Mouse (Mus musculus): ENCODE results near the gene Alcam. TPM values are rescaled to one million over a fixed set of nuclear protein-coding genes. Genes with fewer than 3 reads are reported as not detected.

The Alcam gene
- polyA plus RNA-seq (2014; fragmentation: Nextera tagmentation; extraction: Ambion mirVana), result 63.7 and 73.5 TPM in 2 replicates

- under 1% methylated on average over 14 of the region's 14 CpGs for WGBS
- Histone ChIP-seq H3K36me3 (ENCODE audit: control insufficient read depth, insufficient read depth, low read length) (no peaks in the 10 kb centered on the region), H3K27ac (replicated peaks; ENCODE audit: low read depth, low read length) (peak within 1 kb of the TSS; percentile 78), H3K4me1 (ENCODE audit: control insufficient read depth, insufficient read depth, low read length) (no peaks in the 10 kb centered on the region), H3K4me2 (ENCODE audit: low read depth, low read length) (peak within 1 kb of the TSS; percentile 61), H3K4me3 (ENCODE audit: low read depth, low read length) (peak within 1 kb of the TSS; percentile 67), H3K9me3 (ENCODE audit: control insufficient read depth, low read length) (no peaks in the 10 kb centered on the region), H3K9ac (ENCODE audit: low read depth, low read length) (peak within 1 kb of the TSS; percentile 69), H3K27me3 (replicated peaks; ENCODE audit: control insufficient read depth, insufficient read depth, low read length) (no peaks in the 10 kb centered on the region)
- no peak for ATAC-seq (ENCODE audit: low read depth)
- DNase-seq (ENCODE audit: low spot score), result peak; percentile 78
Observed at GRCm38 (mm10) chr16:52453971-52454514, at the start of gene Alcam. Gene Alcam, minus strand, starts transcription at chr16:52454074.

GRCm38 (mm10) chr16:52498757-52499335 lies 45.0 kb upstream of the Alcam start:
- Histone ChIP-seq H3K27me3 (replicated peaks; ENCODE audit: control insufficient read depth, insufficient read depth, low read length) (no peaks in the 10 kb centered on the region), H3K4me1 (ENCODE audit: control insufficient read depth, insufficient read depth, low read length) (no peaks in the 10 kb centered on the region), H3K4me3 (ENCODE audit: low read depth, low read length) (no peak overlapping the region), H3K9ac (ENCODE audit: low read depth, low read length) (no peak overlapping the region), H3K36me3 (ENCODE audit: control insufficient read depth, insufficient read depth, low read length) (no peaks in the 10 kb centered on the region), H3K27ac (replicated peaks; ENCODE audit: low read depth, low read length) (no peak overlapping the region), H3K9me3 (ENCODE audit: control insufficient read depth, low read length) (no peaks in the 10 kb centered on the region), H3K4me2 (ENCODE audit: low read depth, low read length) (no peak overlapping the region)
- ATAC-seq (ENCODE audit: low read depth) (no peak), DNase-seq (ENCODE audit: low spot score) (no peak)
- 78% methylated on average over 4 of the region's 4 CpGs for whole genome bisulfite sequencing

GRCm38 (mm10) chr16:52490542-52490941 lies 36.7 kb upstream of the Alcam start:
- no peak for ATAC-seq (ENCODE audit: low read depth)
- Histone ChIP-seq H3K36me3 (ENCODE audit: control insufficient read depth, insufficient read depth, low read length) (no peaks in the 10 kb centered on the region), H3K4me1 (ENCODE audit: control insufficient read depth, insufficient read depth, low read length) (no peaks in the 10 kb centered on the region), H3K4me2 (ENCODE audit: low read depth, low read length) (no peak overlapping the region), H3K27ac (replicated peaks; ENCODE audit: low read depth, low read length) (no peak overlapping the region), H3K4me3 (ENCODE audit: low read depth, low read length) (no peak overlapping the region), H3K9me3 (ENCODE audit: control insufficient read depth, low read length) (no peaks in the 10 kb centered on the region), H3K9ac (ENCODE audit: low read depth, low read length) (no peak overlapping the region), H3K27me3 (replicated peaks; ENCODE audit: control insufficient read depth, insufficient read depth, low read length) (no peaks in the 10 kb centered on the region)
- DNase-seq (ENCODE audit: low spot score), result no peak
- 79% methylated on average over 1 of the region's 1 CpGs for WGBS

GRCm38 (mm10) chr16:52474235-52474634 lies 20.4 kb upstream of the Alcam start:
- Histone ChIP-seq H3K4me3 (ENCODE audit: low read depth, low read length) (no peak overlapping the region), H3K27ac (replicated peaks; ENCODE audit: low read depth, low read length) (no peak overlapping the region), H3K36me3 (ENCODE audit: control insufficient read depth, insufficient read depth, low read length) (no peaks in the 10 kb centered on the region), H3K9me3 (ENCODE audit: control insufficient read depth, low read length) (no peaks in the 10 kb centered on the region), H3K27me3 (replicated peaks; ENCODE audit: control insufficient read depth, insufficient read depth, low read length) (no peaks in the 10 kb centered on the region), H3K9ac (ENCODE audit: low read depth, low read length) (no peak overlapping the region), H3K4me1 (ENCODE audit: control insufficient read depth, insufficient read depth, low read length) (no peaks in the 10 kb centered on the region), H3K4me2 (ENCODE audit: low read depth, low read length) (no peak overlapping the region)
- 63% methylated on average over 4 of the region's 4 CpGs for WGBS
- no peak for DNase-seq (ENCODE audit: low spot score)
- no peak for ATAC-seq (ENCODE audit: low read depth)

- Histone ChIP-seq H3K4me2 (ENCODE audit: low read depth, low read length) (no peak overlapping the region), H3K36me3 (ENCODE audit: control insufficient read depth, insufficient read depth, low read length) (no peaks in the 10 kb centered on the region), H3K9me3 (ENCODE audit: control insufficient read depth, low read length) (no peaks in the 10 kb centered on the region), H3K4me3 (ENCODE audit: low read depth, low read length) (no peak overlapping the region), H3K27me3 (replicated peaks; ENCODE audit: control insufficient read depth, insufficient read depth, low read length) (no peaks in the 10 kb centered on the region), H3K4me1 (ENCODE audit: control insufficient read depth, insufficient read depth, low read length) (no peaks in the 10 kb centered on the region), H3K27ac (replicated peaks; ENCODE audit: low read depth, low read length) (no peak overlapping the region), H3K9ac (ENCODE audit: low read depth, low read length) (no peak overlapping the region)
- DNase-seq (ENCODE audit: low spot score) (no peak), ATAC-seq (ENCODE audit: low read depth) (no peak)
- 94% methylated on average over 2 of the region's 2 CpGs for WGBS
Observed at GRCm38 (mm10) chr16:52473089-52473488, 19.2 kb upstream of the Alcam start.

GRCm38 (mm10) chr16:52472635-52473034 lies 18.8 kb upstream of the Alcam start:
- Histone ChIP-seq H3K27me3 (replicated peaks; ENCODE audit: control insufficient read depth, insufficient read depth, low read length) (no peaks in the 10 kb centered on the region), H3K4me3 (ENCODE audit: low read depth, low read length) (no peak overlapping the region), H3K27ac (replicated peaks; ENCODE audit: low read depth, low read length) (no peak overlapping the region), H3K9me3 (ENCODE audit: control insufficient read depth, low read length) (no peaks in the 10 kb centered on the region), H3K9ac (ENCODE audit: low read depth, low read length) (no peak overlapping the region), H3K36me3 (ENCODE audit: control insufficient read depth, insufficient read depth, low read length) (no peaks in the 10 kb centered on the region), H3K4me2 (ENCODE audit: low read depth, low read length) (no peak overlapping the region), H3K4me1 (ENCODE audit: control insufficient read depth, insufficient read depth, low read length) (no peaks in the 10 kb centered on the region)
- 90% methylated on average over 3 of the region's 3 CpGs for WGBS
- DNase-seq (ENCODE audit: low spot score) (no peak), ATAC-seq (ENCODE audit: low read depth) (no peak)

GRCm38 (mm10) chr16:52472059-52472458 lies 18.2 kb upstream of the Alcam start:
- no peak overlapping the region for H3K9ac ChIP-seq (ENCODE audit: low read depth, low read length)
- no peaks in the 10 kb centered on the region for H3K9me3 ChIP-seq (ENCODE audit: control insufficient read depth, low read length)
- H3K36me3 ChIP-seq (ENCODE audit: control insufficient read depth, insufficient read depth, low read length), result no peaks in the 10 kb centered on the region
- no peak for ATAC-seq (ENCODE audit: low read depth)
- H3K4me3 ChIP-seq (ENCODE audit: low read depth, low read length), result no peak overlapping the region
- no peak overlapping the region for H3K27ac ChIP-seq (replicated peaks; ENCODE audit: low read depth, low read length)
- H3K4me2 ChIP-seq (ENCODE audit: low read depth, low read length), result no peak overlapping the region
- H3K27me3 ChIP-seq (replicated peaks; ENCODE audit: control insufficient read depth, insufficient read depth, low read length), result no peaks in the 10 kb centered on the region
- peak; percentile 75 for DNase-seq (ENCODE audit: low spot score)
- no peaks in the 10 kb centered on the region for H3K4me1 ChIP-seq (ENCODE audit: control insufficient read depth, insufficient read depth, low read length)

- H3K9ac ChIP-seq (ENCODE audit: low read depth, low read length), result no peak overlapping the region
- no peak for DNase-seq (ENCODE audit: low spot score)
Observed at GRCm38 (mm10) chr16:52470881-52471280, 17.0 kb upstream of the Alcam start.

GRCm38 (mm10) chr16:52470226-52470625 lies 16.4 kb upstream of the Alcam start:
- ATAC-seq (ENCODE audit: low read depth), result no peak

More at GRCm38 (mm10) chr16:52470881-52471280, 17.0 kb upstream of the Alcam start:
- no peak for ATAC-seq (ENCODE audit: low read depth)
- Histone ChIP-seq H3K4me1 (ENCODE audit: control insufficient read depth, insufficient read depth, low read length) (no peaks in the 10 kb centered on the region), H3K36me3 (ENCODE audit: control insufficient read depth, insufficient read depth, low read length) (no peaks in the 10 kb centered on the region), H3K4me2 (ENCODE audit: low read depth, low read length) (no peak overlapping the region), H3K27ac (replicated peaks; ENCODE audit: low read depth, low read length) (no peak overlapping the region), H3K4me3 (ENCODE audit: low read depth, low read length) (no peak overlapping the region), H3K9me3 (ENCODE audit: control insufficient read depth, low read length) (no peaks in the 10 kb centered on the region), H3K27me3 (replicated peaks; ENCODE audit: control insufficient read depth, insufficient read depth, low read length) (no peaks in the 10 kb centered on the region)
- WGBS, result 61% methylated on average over 2 of the region's 2 CpGs

More at GRCm38 (mm10) chr16:52470226-52470625, 16.4 kb upstream of the Alcam start:
- no peaks in the 10 kb centered on the region for H3K9me3 ChIP-seq (ENCODE audit: control insufficient read depth, low read length)
- no peak overlapping the region for H3K4me2 ChIP-seq (ENCODE audit: low read depth, low read length)
- H3K4me3 ChIP-seq (ENCODE audit: low read depth, low read length), result no peak overlapping the region
- H3K27ac ChIP-seq (replicated peaks; ENCODE audit: low read depth, low read length), result no peak overlapping the region
- no peak for DNase-seq (ENCODE audit: low spot score)
- no peaks in the 10 kb centered on the region for H3K27me3 ChIP-seq (replicated peaks; ENCODE audit: control insufficient read depth, insufficient read depth, low read length)
- no peaks in the 10 kb centered on the region for H3K4me1 ChIP-seq (ENCODE audit: control insufficient read depth, insufficient read depth, low read length)
- WGBS, result 74% methylated on average over 3 of the region's 3 CpGs
- no peak overlapping the region for H3K9ac ChIP-seq (ENCODE audit: low read depth, low read length)
- H3K36me3 ChIP-seq (ENCODE audit: control insufficient read depth, insufficient read depth, low read length), result no peaks in the 10 kb centered on the region

All from embryonic facial prominence, embryonic 14.5 days (tissue).